Mouse (Mus musculus) spleen, adult 2 months (tissue): ENCODE measurements around the gene Prr13.

ENCODE experiments used
- CTCF ChIP-seq: fragments of 200-500 bp; IDR thresholded peaks from 2 replicates; pipeline ENCODE4 v1.5.1; 2011; ENCODE audit warnings: mild to moderate bottlenecking, inconsistent platforms; ENCODE audit not compliant: insufficient read depth, insufficient read length, insufficient replicate concordance; ENCODE audit errors: extremely low read depth
- POLR2A ChIP-seq: fragments of 200-500 bp; IDR thresholded peaks from 2 replicates; pipeline ENCODE4 v1.6.1; 2011; ENCODE audit warnings: low read depth, low read length, inconsistent platforms

- TF ChIP-seq CTCF (no peak), POLR2A (no peak)
Observed at GRCm38 (mm10) chr15:102445146-102445545, 13.7 kb upstream of the Prr13 start, which contains the start of gene Amhr2.
